Mouse (Mus musculus): ENCODE results near the gene Slx.
"Not testable (repeated sequence)": the region's sequence is repeated elsewhere in the genome, so short reads cannot be mapped to it uniquely, and the experiment has no call there.

Slx gene

GRCm38 (mm10) chrX:26545465-26545864 is at the start of gene Slx:
Slx (minus strand) TSS chrX:26545565.
- CTCF ChIA-PET, result not testable (repeated sequence)

Data from spleen, embryonic (tissue).